Mouse (Mus musculus): Measurements from ENCODE around the gene Serinc2. TPM values are rescaled to one million over a fixed set of nuclear protein-coding genes. Genes with fewer than 3 reads are reported as not detected.
A peak's percentile ranks its signal among the peaks of the same experiment; 100 is the strongest.

Gene Serinc2
- polyA plus RNA-seq, 1 experiment: 356 TPM

DNA sequence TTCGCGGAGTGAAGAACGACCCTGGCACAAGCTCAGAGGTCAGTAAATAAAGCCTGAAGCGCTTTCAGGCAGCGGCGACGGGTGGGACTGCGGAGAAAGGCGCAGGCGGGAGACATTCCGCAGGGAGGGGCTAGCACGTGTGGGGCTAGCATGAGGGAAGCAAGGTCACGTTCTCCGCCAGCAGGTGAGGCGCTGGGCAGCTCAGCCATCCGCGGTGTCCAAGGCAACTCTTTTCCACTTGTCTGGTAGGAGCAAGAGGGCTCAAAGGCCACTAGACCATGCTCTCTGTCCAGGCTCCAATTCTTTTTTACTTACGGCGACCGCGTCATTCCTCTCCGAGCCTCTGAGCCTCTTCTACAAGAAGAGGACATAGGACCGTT, 28.8 kb upstream of the Serinc2 start:
- Histone ChIP-seq H3K36me3 (ENCODE audit: control insufficient read depth, insufficient read depth, low read length) (no peaks in the 10 kb centered on the region), H3K4me3 (ENCODE audit: low read depth, low read length) (peak overlapping the region; percentile 66), H3K4me1 (ENCODE audit: control insufficient read depth, insufficient read depth, insufficient read length, low read length) (peaks cover 15% of the 10 kb centered on the region), H3K27me3 (ENCODE audit: control insufficient read depth, insufficient read depth, low read length) (peaks cover 16% of the 10 kb centered on the region), H3K27ac (ENCODE audit: insufficient read depth, low read depth, low read length) (no peak overlapping the region)
- TF ChIP-seq POLR2A (IDR thresholded peaks at IDR 0.05; ENCODE audit: low read depth, low read length): no peak
- TF ChIP-seq CTCF (IDR thresholded peaks at IDR 0.05; ENCODE audit: extremely low read depth, insufficient read length, insufficient replicate concordance, low read depth, low read length): no peak
- 2% methylated on average over 23 of the region's 23 CpGs for WGBS

DNA sequence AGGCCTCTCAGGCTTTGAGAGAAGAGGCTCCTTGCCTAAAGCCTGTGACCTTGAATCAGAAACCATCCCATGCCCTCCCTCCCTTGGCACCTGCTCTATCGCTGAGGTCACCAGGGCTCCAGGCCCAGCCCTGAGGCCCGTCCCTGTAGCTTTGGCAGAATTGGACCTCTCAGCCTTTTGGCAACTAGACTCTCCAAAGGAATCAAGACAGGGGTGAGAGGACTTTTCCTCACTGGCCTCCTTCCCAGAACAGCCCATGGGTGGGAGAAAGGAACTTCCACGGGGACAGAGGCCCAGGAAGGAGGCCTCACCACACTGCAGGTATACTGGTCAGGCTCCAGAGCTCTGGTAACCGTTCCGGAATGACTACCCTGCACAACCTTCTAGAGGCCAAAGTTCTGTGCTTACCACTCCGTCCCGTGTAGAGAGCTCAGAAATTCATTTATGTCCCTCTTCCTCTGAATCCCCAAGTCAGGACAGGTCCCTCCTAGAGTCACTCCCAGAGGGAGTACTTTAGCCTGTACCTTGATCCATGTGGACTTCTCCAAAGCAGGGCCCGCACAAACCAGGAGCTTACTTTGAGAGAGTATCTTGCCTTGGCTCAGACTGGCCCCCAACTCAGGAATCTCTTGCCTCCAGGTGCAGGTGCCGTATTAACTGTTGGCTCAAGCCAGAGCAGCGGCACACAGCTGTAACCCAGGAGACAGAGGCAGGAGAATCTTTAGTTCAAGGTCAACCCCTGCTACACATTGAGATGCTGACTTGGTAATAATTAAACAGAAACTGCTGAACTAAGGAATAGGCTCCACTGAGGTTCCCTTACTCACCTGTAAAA, 28.0 kb upstream of the Serinc2 start:
- peaks cover 16% of the 10 kb centered on the region for H3K27me3 ChIP-seq (ENCODE audit: control insufficient read depth, insufficient read depth, low read length)
- no peak overlapping the region for H3K4me3 ChIP-seq (ENCODE audit: low read depth, low read length)
- no peak overlapping the region for H3K27ac ChIP-seq (ENCODE audit: insufficient read depth, low read depth, low read length)
- WGBS: 67% methylated on average over 10 of the region's 10 CpGs
- H3K4me1 ChIP-seq (ENCODE audit: control insufficient read depth, insufficient read depth, insufficient read length, low read length): peaks cover 15% of the 10 kb centered on the region
- no peak for TF ChIP-seq POLR2A (IDR thresholded peaks at IDR 0.05; ENCODE audit: low read depth, low read length)
- no peak for TF ChIP-seq CTCF (IDR thresholded peaks at IDR 0.05; ENCODE audit: extremely low read depth, insufficient read length, insufficient replicate concordance, low read depth, low read length)
- H3K36me3 ChIP-seq (ENCODE audit: control insufficient read depth, insufficient read depth, low read length): no peaks in the 10 kb centered on the region

DNA sequence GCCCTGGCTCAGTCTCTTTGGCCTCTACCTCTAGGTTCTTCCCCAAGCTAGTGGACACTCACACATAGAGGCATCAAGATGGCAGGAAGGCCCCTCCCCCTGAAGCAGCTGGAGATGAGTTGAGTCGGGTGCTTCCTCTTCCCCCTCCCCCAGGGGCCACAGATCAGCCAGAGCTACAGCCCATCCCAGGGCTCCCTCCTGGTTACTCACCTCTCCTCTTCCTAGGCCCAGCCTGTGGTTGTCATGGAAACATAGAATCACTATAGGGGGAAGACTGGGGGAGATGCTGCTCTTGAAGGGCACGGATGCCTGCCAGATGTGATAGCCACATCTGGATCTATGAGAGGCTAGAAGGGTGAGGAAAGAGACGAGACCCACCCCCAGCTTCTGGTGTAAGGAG, 25.7 kb upstream of the Serinc2 start:
- no peaks in the 10 kb centered on the region for H3K36me3 ChIP-seq (ENCODE audit: control insufficient read depth, insufficient read depth, low read length)
- H3K4me1 ChIP-seq (ENCODE audit: control insufficient read depth, insufficient read depth, insufficient read length, low read length): peaks cover 15% of the 10 kb centered on the region
- TF ChIP-seq CTCF (IDR thresholded peaks at IDR 0.05; ENCODE audit: extremely low read depth, insufficient read length, insufficient replicate concordance, low read depth, low read length): no peak
- no peak for TF ChIP-seq POLR2A (IDR thresholded peaks at IDR 0.05; ENCODE audit: low read depth, low read length)
- H3K4me3 ChIP-seq (ENCODE audit: low read depth, low read length): no peak overlapping the region
- H3K27me3 ChIP-seq (ENCODE audit: control insufficient read depth, insufficient read depth, low read length): peaks cover 16% of the 10 kb centered on the region
- WGBS: 63% methylated on average over 3 of the region's 3 CpGs
- no peak overlapping the region for H3K27ac ChIP-seq (ENCODE audit: insufficient read depth, low read depth, low read length)

DNA sequence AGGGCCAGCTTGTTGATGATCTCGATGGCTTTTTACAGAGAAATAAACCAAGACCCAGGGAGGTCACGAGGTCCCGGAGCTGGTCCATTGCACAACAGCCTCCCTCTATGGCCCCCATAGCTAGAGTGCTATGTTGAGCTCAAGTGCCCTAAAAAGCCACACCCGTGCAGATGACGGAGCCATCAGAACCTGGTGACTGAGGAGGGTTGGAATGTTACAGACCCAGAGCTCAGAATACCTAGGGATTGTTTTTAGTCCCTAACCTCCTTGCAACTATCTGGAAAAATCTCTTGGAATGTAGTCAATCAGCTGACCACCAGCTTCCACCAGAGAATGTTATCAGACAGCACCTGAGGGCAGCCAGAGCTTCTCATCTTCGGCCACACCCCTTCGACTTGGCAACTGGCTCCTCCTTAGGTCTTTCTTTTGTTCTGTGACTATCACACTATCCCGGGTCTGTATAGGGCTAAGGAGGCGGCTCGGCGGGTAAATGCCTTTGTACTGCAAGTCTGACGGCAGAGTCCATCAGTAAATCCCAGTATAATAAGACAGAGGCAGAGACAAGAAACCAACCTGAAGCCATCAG, 23.4 kb upstream of the Serinc2 start:
- Histone ChIP-seq H3K36me3 (ENCODE audit: control insufficient read depth, insufficient read depth, low read length) (no peaks in the 10 kb centered on the region), H3K4me1 (ENCODE audit: control insufficient read depth, insufficient read depth, insufficient read length, low read length) (peaks cover 2% of the 10 kb centered on the region; the same call in 1 of the 2 replicates), H3K4me3 (ENCODE audit: low read depth, low read length) (no peak overlapping the region), H3K27ac (ENCODE audit: insufficient read depth, low read depth, low read length) (no peak overlapping the region), H3K27me3 (ENCODE audit: control insufficient read depth, insufficient read depth, low read length) (no peaks in the 10 kb centered on the region)
- TF ChIP-seq CTCF (IDR thresholded peaks at IDR 0.05; ENCODE audit: extremely low read depth, insufficient read length, insufficient replicate concordance, low read depth, low read length): no peak
- TF ChIP-seq POLR2A (IDR thresholded peaks at IDR 0.05; ENCODE audit: low read depth, low read length): no peak
- 48% methylated on average over 12 of the region's 12 CpGs for WGBS

DNA sequence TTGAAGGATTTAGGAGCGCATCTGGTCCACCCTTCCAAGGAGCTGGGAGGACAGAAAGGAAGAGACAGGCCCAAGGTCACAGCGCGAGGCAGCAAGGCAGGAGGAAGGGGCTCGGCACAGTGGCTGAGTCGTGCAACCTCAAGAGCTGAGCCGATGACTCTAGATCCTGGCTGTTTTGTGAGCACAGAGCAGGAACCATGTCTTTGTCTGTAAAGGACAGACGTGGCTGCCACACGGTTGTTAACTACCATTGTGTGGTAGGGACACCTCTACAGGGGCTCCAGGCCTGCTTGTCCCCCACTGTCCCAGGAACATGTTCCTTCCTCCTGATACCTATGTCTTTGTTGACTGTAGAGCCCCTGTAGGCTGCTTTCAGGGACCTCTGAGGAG, 20.6 kb upstream of the Serinc2 start:
- 82% methylated on average over 8 of the region's 8 CpGs for whole genome bisulfite sequencing
- Histone ChIP-seq H3K27ac (ENCODE audit: insufficient read depth, low read depth, low read length) (no peak overlapping the region), H3K4me1 (ENCODE audit: control insufficient read depth, insufficient read depth, insufficient read length, low read length) (no peaks in the 10 kb centered on the region; the same call in 1 of the 2 replicates), H3K27me3 (ENCODE audit: control insufficient read depth, insufficient read depth, low read length) (no peaks in the 10 kb centered on the region), H3K36me3 (ENCODE audit: control insufficient read depth, insufficient read depth, low read length) (no peaks in the 10 kb centered on the region), H3K4me3 (ENCODE audit: low read depth, low read length) (no peak overlapping the region)
- TF ChIP-seq POLR2A (IDR thresholded peaks at IDR 0.05; ENCODE audit: low read depth, low read length): no peak
- TF ChIP-seq CTCF (IDR thresholded peaks at IDR 0.05; ENCODE audit: extremely low read depth, insufficient read length, insufficient replicate concordance, low read depth, low read length): no peak

DNA sequence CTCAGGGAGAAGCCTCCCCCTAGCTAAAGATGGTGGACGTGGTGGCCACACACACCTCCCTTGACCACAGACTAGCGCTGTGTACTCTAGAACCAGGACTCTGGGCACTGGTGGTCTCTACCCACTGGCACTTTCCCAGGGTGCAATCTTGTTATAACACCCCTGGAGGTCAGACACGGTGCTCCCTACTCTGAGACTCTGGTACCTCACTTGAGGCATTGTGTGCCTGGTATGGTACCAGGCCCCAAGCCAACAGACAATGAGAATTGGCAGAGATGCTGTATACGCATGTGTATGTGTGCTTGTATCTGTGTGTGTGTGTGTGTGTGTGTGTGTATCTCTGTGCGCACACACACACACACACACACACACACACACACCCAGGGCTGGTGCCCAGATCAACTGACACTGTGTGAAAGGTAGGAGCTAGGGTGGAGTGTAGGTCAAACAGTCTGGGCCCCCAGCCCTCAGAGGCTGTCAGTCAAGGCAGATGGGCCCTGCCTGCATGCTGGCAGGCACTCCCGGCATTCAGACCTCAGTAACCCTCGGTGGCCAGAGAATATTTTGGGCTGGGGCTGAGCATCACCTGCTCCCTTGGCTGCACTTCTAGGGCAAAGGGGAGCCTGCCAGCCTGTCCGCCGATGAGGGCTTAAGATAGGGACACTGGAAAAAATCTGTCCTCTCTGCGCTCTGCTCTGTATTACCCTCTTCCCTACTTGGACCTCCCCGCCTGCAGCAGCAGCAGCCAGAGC, 20.0 kb upstream of the Serinc2 start:
- no peak overlapping the region for H3K27ac ChIP-seq (ENCODE audit: insufficient read depth, low read depth, low read length)
- no peaks in the 10 kb centered on the region; the same call in 1 of the 2 replicates for H3K4me1 ChIP-seq (ENCODE audit: control insufficient read depth, insufficient read depth, insufficient read length, low read length)
- no peak overlapping the region for H3K4me3 ChIP-seq (ENCODE audit: low read depth, low read length)
- WGBS: 81% methylated on average over 11 of the region's 11 CpGs
- H3K36me3 ChIP-seq (ENCODE audit: control insufficient read depth, insufficient read depth, low read length): no peaks in the 10 kb centered on the region
- no peaks in the 10 kb centered on the region for H3K27me3 ChIP-seq (ENCODE audit: control insufficient read depth, insufficient read depth, low read length)
- TF ChIP-seq POLR2A (IDR thresholded peaks at IDR 0.05; ENCODE audit: low read depth, low read length): no peak
- no peak for TF ChIP-seq CTCF (IDR thresholded peaks at IDR 0.05; ENCODE audit: extremely low read depth, insufficient read length, insufficient replicate concordance, low read depth, low read length)

DNA sequence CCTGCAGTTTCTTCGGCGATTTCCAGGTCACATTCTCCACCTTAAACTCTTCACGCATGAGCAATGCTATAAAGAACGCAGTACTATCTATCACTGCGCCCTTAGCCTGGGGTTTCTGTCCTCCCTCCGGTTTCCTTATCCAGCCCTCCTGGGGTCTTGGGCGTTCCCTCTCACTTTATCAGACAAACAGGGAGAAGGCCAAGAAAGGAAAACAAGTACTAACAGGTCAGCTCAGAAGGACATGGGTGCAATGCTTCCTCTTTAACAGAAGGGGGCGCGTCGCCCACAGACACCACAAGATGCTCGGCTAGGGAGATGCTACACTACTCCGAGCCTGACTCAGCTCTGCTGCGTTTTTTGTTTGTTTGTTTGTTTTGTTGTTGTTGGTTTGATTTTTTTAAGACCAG, 18.1 kb upstream of the Serinc2 start:
- H3K36me3 ChIP-seq (ENCODE audit: control insufficient read depth, insufficient read depth, low read length): no peaks in the 10 kb centered on the region
- no peaks in the 10 kb centered on the region for H3K27me3 ChIP-seq (ENCODE audit: control insufficient read depth, insufficient read depth, low read length)
- WGBS: 29% methylated on average over 13 of the region's 13 CpGs
- no peak overlapping the region for H3K27ac ChIP-seq (ENCODE audit: insufficient read depth, low read depth, low read length)
- no peaks in the 10 kb centered on the region; the same call in 1 of the 2 replicates for H3K4me1 ChIP-seq (ENCODE audit: control insufficient read depth, insufficient read depth, insufficient read length, low read length)
- TF ChIP-seq CTCF (IDR thresholded peaks at IDR 0.05; ENCODE audit: extremely low read depth, insufficient read length, insufficient replicate concordance, low read depth, low read length) (peak; percentile 68; the same call in 1 of the 2 replicates), POLR2A (IDR thresholded peaks at IDR 0.05; ENCODE audit: low read depth, low read length) (no peak)
- H3K4me3 ChIP-seq (ENCODE audit: low read depth, low read length): no peak overlapping the region

Measured in small intestine, adult 2 months (tissue).